Mouse (Mus musculus) monocyte, adult 2 months (primary cell): ENCODE measurements at regions not wholly inside any gene's neighbourhood (a gene's known extent, or its start where the extent isn't known, plus 50 kb on each side); places are given as distances from the start of the nearest gene placed in this dataset.

Source experiments
- DNase-seq, 2 experiments: peaks; one replicate each; pipeline ENCODE4 v3.0.0; 2022; ENCODE audit warnings: low spot score in 2 of 2, low read depth in 1 of 2

- DNase-seq = no peak
Measured at GRCm38 (mm10) chr11:57904216-57904615, 71.6 kb upstream of the Hand1 start.

GRCm38 (mm10) chr11:57899335-57899734 is 66.7 kb upstream of the Hand1 start:
- no peak for DNase-seq

GRCm38 (mm10) chr11:57895497-57895896 is 62.9 kb upstream of the Hand1 start:
- no peak for DNase-seq

GRCm38 (mm10) chr11:57882736-57883635 is 50.4 kb upstream of the Hand1 start:
- no peak for DNase-seq
